Mouse (Mus musculus) cerebellum, adult 11-12 months (tissue): ENCODE measurements around the gene Dusp3.

Experiments
- DNase-seq: peaks from one replicate; pipeline ENCODE4 v3.0.0; 2022

Gene Dusp3

DNA sequence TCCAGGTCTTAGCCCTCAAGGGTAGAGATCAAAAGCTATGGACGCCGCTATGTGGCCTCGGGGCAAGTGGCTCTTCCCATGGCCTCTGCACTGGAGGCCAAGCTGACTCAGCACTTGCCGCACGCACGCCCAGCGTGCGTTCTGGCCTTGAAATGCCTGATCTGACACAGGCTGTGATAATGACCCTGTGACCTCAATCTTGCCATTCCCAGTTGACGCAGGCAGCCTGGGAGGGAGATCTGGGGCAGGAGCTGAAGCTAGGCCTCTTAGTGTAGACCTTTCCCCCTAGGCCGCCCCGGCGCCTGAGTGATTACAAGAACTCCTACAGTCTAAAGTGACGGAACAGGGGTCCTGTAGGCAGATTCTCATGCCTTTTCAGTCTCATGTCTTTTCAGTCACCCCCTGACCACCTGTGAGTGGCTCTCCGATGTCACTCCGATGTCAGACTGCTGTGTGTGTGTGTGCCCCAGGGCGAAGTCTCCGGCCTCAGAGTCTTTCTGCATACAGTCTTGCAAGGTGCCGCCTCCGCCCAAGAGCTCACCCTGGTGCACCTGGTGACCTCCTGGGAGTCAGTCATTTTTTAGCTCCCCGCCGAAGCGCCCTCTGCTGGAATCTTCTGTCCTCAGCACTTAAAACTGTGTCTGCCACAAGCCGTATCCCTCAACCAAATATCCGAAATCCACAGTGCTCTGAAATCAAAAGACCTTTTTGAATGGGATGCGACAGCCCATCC lies 58.6 kb downstream of the Dusp3 start:
- no peak for DNase-seq

DNA sequence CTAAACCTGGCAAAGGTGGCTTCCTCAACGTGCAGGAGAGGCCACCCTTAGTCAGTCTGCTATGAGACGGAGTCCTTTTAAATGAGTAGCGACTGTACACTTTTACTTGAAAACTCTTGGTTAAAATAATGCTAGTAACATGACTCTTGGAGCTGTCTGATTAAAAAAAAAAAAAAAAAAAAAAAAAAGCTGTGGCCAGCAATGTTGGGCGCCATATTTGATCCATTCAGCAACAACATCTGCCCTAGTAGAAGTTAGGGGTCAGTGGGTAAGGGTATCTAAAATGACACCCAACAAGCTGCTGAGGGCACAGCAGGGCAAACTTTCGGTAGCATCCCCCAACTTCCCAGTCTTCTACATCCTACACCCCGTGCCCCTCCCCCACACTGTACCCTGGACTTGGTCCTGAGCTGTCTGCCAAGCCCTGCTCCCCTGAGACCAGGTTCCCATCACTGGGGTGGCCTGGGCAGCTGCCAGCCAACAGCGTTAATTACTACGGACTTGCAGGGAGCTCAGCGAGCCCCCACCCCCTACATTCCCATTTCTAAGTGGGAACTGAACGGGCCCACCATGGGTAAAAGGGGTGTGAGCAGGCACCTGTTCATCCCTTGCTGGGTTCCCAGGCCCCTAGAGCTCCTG lies 59.7 kb downstream of the Dusp3 start:
- DNase-seq = no peak

DNA sequence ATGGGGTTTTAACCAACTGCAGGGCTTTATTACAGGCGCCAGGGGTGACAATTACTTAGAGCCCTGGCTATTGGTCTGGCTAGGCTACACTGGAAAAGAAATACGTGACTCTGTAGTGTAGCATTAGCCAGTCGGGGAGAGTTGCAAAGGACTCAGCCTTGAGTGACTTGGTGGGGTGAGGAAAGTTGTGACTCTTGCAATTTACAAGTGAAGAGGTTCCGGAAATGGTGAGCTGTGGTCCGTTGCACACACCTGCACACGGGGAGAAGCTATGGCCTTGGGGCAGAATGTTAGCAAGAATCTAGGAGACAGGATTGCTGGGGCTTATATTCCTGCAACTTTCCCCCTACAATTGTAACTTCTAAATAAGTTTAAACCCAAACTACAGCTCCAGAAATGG lies 61.2 kb downstream of the Dusp3 start:
- no peak for DNase-seq

GRCm38 (mm10) chr11:101924441-101924976 lies 62.3 kb downstream of the Dusp3 start:
- DNase-seq = no peak

DNA sequence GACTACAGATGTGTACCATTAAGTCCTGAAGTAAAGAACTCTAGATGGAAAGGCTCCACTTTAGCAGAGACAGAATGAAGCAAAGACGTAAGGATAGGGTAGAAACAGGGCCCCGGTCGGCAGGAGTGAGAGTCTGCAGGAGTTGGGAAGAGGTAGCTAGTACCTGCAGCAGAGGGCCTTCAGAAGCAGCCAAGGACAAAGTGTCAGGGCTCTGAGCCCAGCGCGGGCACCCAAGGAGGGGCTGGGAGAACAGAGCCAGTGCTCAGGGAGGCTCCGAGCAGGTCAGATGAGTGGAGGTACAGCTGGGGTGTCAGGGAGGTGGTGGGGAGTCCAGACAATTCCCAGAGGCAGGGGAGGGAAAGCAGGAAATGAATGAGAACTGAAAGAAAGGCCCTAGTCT lies 62.8 kb downstream of the Dusp3 start:
- no peak for DNase-seq

GRCm38 (mm10) chr11:101921361-101921952 lies 65.4 kb downstream of the Dusp3 start:
- DNase-seq = no peak
